Mouse (Mus musculus): ENCODE data around the gene Slc17a5. TPM values are rescaled to one million over a fixed set of nuclear protein-coding genes. Genes with fewer than 3 reads are reported as not detected.

Gene Slc17a5
- polyA plus RNA-seq, 1 experiment = 4.4 TPM

DNA sequence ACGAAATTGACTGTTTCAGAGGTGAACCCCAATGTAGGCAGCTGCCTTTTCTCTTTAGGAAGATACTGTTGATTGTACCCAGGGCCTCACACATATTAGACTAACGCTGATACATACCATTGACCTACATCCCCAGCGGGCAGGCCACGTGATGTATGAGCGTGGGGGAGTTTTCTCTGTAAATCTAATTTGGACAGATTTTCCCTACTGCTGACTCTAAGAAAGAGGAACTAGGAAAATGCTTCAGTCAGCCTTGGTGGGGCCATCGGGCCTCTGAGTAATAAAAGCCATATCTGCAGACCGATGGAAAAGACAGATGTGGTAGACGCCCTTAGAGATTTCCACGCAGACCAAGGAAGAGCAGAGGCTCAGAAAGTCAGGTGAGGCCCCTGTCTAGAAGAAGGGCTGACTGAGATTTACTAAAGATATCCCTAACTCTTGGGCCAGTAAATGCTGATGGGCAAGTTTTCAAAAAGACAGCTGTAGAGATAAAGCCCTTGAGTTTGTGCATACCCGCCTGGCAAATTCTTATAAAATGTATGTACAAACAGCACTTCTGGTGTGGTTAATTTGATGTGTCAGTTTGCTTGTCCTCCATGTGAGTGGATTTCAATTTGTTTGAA, 681 bp upstream of the Slc17a5 start:
- Histone ChIP-seq H3K4me3 (ENCODE audit: insufficient read depth, low read depth, low read length) (peak overlapping the region; percentile 52), H3K27ac (replicated peaks; ENCODE audit: low read depth, low read length) (peak overlapping the region; percentile 45), H3K4me1 (ENCODE audit: control insufficient read depth, insufficient read depth, insufficient read length, low read length) (peaks cover 2% of the 10 kb centered on the region; the same call in 1 of the 2 replicates)

GRCm38 (mm10) chr9:78587218-78587883, 490 bp downstream of the Slc17a5 start:
- Histone ChIP-seq H3K4me3 (ENCODE audit: insufficient read depth, low read depth, low read length) (peak overlapping the region; percentile 81), H3K27ac (replicated peaks; ENCODE audit: low read depth, low read length) (no peak overlapping the region), H3K4me1 (ENCODE audit: control insufficient read depth, insufficient read depth, insufficient read length, low read length) (peaks cover 2% of the 10 kb centered on the region; the same call in 1 of the 2 replicates)

- H3K27ac ChIP-seq (replicated peaks; ENCODE audit: low read depth, low read length) = no peak overlapping the region
These were observed 8.0 kb downstream of the Slc17a5 start for GRCm38 (mm10) chr9:78579644-78580396.

DNA sequence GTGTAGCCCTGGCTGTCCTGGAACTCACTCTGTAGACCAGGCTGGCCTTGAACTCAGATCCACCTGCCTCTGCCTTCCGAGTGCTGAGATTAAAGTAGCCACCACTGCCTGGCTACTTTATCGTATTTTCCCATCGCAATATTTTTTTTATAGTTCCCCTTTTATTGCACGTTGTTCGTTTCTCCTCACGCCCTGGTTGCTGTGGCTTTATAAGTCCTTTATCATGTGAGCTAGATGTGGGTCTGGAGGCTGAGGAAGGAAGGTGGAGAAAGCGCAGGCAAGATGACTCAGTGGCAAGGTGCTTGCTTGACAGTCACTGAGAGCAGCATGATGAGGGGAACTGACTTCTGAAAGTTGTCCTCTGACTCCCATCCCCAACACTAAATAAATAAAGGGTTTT, 9.0 kb downstream of the Slc17a5 start:
- H3K27ac ChIP-seq (replicated peaks; ENCODE audit: low read depth, low read length) = no peak overlapping the region
- H3K4me1 ChIP-seq (ENCODE audit: control insufficient read depth, insufficient read depth, insufficient read length, low read length) = no peaks in the 10 kb centered on the region
- H3K4me3 ChIP-seq (ENCODE audit: insufficient read depth, low read depth, low read length) = no peak overlapping the region

More at GRCm38 (mm10) chr9:78579644-78580396, 8.0 kb downstream of the Slc17a5 start:
- Histone ChIP-seq H3K4me1 (ENCODE audit: control insufficient read depth, insufficient read depth, insufficient read length, low read length) (no peaks in the 10 kb centered on the region), H3K4me3 (ENCODE audit: insufficient read depth, low read depth, low read length) (no peak overlapping the region)

DNA sequence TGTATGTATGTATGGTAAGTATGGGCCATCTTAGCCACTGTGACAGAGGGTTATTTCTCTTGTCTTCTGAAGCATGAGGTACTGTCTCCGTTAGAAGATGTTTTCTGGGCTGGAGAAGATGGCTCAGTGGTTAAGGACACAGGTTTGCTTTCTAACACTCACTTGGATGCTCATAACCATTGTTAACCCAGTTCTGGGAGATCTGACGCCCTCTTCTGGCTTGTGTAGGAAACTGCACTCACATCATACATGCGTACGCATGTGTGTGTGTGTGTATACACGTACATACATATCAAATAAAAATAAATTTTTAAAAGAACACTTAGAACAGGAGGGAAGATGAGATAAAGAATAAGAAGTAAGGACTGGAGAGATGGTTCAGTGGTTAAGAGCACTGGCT, 11.4 kb downstream of the Slc17a5 start:
- no peak overlapping the region for H3K4me3 ChIP-seq (ENCODE audit: insufficient read depth, low read depth, low read length)
- no peaks in the 10 kb centered on the region; the same call in 1 of the 2 replicates for H3K4me1 ChIP-seq (ENCODE audit: control insufficient read depth, insufficient read depth, insufficient read length, low read length)
- H3K27ac ChIP-seq (replicated peaks; ENCODE audit: low read depth, low read length) = no peak overlapping the region

- Histone ChIP-seq H3K4me1 (ENCODE audit: control insufficient read depth, insufficient read depth, insufficient read length, low read length) (no peaks in the 10 kb centered on the region; the same call in 1 of the 2 replicates), H3K4me3 (ENCODE audit: insufficient read depth, low read depth, low read length) (no peak overlapping the region), H3K27ac (replicated peaks; ENCODE audit: low read depth, low read length) (no peak overlapping the region)
These were observed 17.9 kb downstream of the Slc17a5 start for GRCm38 (mm10) chr9:78569934-78570333.

GRCm38 (mm10) chr9:78559479-78559878, 28.4 kb downstream of the Slc17a5 start:
- no peaks in the 10 kb centered on the region for H3K4me1 ChIP-seq (ENCODE audit: control insufficient read depth, insufficient read depth, insufficient read length, low read length)
- no peak overlapping the region for H3K4me3 ChIP-seq (ENCODE audit: insufficient read depth, low read depth, low read length)
- H3K27ac ChIP-seq (replicated peaks; ENCODE audit: low read depth, low read length) = no peak overlapping the region

DNA sequence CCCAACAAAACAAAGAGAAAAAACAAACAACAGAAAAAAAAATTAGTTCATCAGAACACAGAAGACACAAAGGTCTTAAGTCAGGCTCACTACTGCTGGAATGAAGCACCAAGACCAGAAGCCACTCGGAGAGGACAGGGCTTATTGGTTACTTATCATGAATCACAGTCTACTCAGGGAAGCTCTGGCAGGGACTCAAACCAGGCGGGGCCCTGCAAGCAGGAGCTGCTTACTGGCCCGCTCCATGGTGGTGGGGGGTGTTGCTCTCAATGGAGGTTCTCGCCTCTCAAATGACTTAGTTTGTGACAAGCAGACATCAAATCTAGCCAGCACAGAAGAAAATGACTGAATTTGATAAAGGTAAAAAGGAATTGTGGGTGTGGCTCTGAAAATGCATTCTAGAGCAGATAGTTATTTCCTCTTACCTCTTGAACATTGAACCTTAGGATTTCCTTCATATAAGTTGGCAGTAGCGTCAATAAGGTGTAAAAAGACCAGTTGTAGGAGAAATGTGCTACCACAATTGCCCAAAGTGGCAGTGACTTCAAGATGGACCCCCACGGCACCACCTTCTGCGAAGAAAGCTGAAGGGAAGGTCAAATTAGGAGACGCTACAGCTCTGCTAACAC, 29.1 kb downstream of the Slc17a5 start:
- Histone ChIP-seq H3K4me3 (ENCODE audit: insufficient read depth, low read depth, low read length) (no peak overlapping the region), H3K27ac (replicated peaks; ENCODE audit: low read depth, low read length) (no peak overlapping the region), H3K4me1 (ENCODE audit: control insufficient read depth, insufficient read depth, insufficient read length, low read length) (no peaks in the 10 kb centered on the region)

GRCm38 (mm10) chr9:78557041-78557440, 30.8 kb downstream of the Slc17a5 start:
- no peak overlapping the region for H3K4me3 ChIP-seq (ENCODE audit: insufficient read depth, low read depth, low read length)
- H3K4me1 ChIP-seq (ENCODE audit: control insufficient read depth, insufficient read depth, insufficient read length, low read length) = no peaks in the 10 kb centered on the region
- no peak overlapping the region for H3K27ac ChIP-seq (replicated peaks; ENCODE audit: low read depth, low read length)

- no peak overlapping the region for H3K27ac ChIP-seq (replicated peaks; ENCODE audit: low read depth, low read length)
- H3K4me1 ChIP-seq (ENCODE audit: control insufficient read depth, insufficient read depth, insufficient read length, low read length) = no peaks in the 10 kb centered on the region
- H3K4me3 ChIP-seq (ENCODE audit: insufficient read depth, low read depth, low read length) = no peak overlapping the region
These were observed 34.9 kb downstream of the Slc17a5 start for GRCm38 (mm10) chr9:78552984-78553383.

- no peaks in the 10 kb centered on the region for H3K4me1 ChIP-seq (ENCODE audit: control insufficient read depth, insufficient read depth, insufficient read length, low read length)
- no peak overlapping the region for H3K27ac ChIP-seq (replicated peaks; ENCODE audit: low read depth, low read length)
- H3K4me3 ChIP-seq (ENCODE audit: insufficient read depth, low read depth, low read length) = no peak overlapping the region
These were observed 36.1 kb downstream of the Slc17a5 start for GRCm38 (mm10) chr9:78551761-78552160.

DNA sequence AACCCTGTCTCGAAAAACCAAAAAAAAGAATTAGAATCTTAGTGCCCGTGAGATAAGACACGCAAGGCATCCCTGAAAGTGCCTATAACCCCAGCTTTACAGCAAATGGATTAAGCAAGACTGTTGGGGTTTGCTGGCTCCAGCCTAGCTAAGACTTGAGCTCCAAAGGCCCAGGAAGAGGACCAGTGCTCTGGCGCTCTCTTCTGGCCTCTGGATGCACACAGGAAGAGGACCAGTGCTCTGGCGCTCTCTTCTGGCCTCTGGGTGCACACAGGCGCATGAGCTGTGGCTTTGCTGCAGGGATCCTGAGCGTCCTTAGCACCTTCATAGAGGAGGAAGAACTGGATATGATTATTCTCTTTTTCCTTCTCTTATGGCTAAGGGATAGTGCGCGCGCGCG, 40.1 kb downstream of the Slc17a5 start:
- no peak overlapping the region for H3K27ac ChIP-seq (replicated peaks; ENCODE audit: low read depth, low read length)
- no peaks in the 10 kb centered on the region for H3K4me1 ChIP-seq (ENCODE audit: control insufficient read depth, insufficient read depth, insufficient read length, low read length)
- H3K4me3 ChIP-seq (ENCODE audit: insufficient read depth, low read depth, low read length) = no peak overlapping the region

GRCm38 (mm10) chr9:78546944-78547343, 40.9 kb downstream of the Slc17a5 start:
- H3K4me1 ChIP-seq (ENCODE audit: control insufficient read depth, insufficient read depth, insufficient read length, low read length) = no peaks in the 10 kb centered on the region
- no peak overlapping the region for H3K4me3 ChIP-seq (ENCODE audit: insufficient read depth, low read depth, low read length)
- no peak overlapping the region for H3K27ac ChIP-seq (replicated peaks; ENCODE audit: low read depth, low read length)

GRCm38 (mm10) chr9:78541758-78542157, 46.1 kb downstream of the Slc17a5 start:
- H3K27ac ChIP-seq (replicated peaks; ENCODE audit: low read depth, low read length) = no peak overlapping the region

DNA sequence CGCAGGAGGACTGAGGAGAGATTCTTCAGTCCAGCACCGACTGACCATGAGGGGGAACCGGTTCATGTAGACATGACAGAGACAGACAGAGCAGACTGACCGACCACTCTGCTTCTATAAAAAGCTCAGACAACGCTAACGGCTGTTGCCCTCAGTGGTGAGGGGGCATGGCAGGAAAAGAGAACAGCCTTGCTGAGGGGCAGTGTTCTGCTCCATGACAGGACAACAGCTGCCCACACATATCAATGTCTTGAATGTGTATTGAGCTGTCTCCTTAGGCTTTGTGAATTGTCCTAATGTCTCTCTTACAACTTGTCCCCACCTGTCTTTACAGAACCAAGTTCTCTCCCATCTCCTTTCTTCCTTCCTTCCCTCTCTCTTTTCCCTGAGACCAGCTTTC, 49.4 kb downstream of the Slc17a5 start:
- H3K4me1 ChIP-seq (ENCODE audit: control insufficient read depth, insufficient read depth, insufficient read length, low read length) = no peaks in the 10 kb centered on the region
- no peak overlapping the region for H3K4me3 ChIP-seq (ENCODE audit: insufficient read depth, low read depth, low read length)
- no peak overlapping the region; the same call in 1 of the 2 replicates for H3K27ac ChIP-seq (replicated peaks; ENCODE audit: low read depth, low read length)

More at GRCm38 (mm10) chr9:78541758-78542157, 46.1 kb downstream of the Slc17a5 start:
- H3K4me1 ChIP-seq (ENCODE audit: control insufficient read depth, insufficient read depth, insufficient read length, low read length) = no peaks in the 10 kb centered on the region
- H3K4me3 ChIP-seq (ENCODE audit: insufficient read depth, low read depth, low read length) = no peak overlapping the region

Measured in brown adipose tissue, adult 24 weeks (tissue).